Mouse (Mus musculus): Measurements from ENCODE around the gene Espl1. TPM values are rescaled to one million over a fixed set of nuclear protein-coding genes. Genes with fewer than 3 reads are reported as not detected.

Espl1 gene
- total and polyA plus RNA-seq, 3 experiments: 49.8 to 142 (median 94.1) TPM

- Histone ChIP-seq H3K4me3 (ENCODE audit: control insufficient read depth in 1 of 2, insufficient read depth in 1 of 2, low read depth in 2 of 2, low read length in 2 of 2) (no peak overlapping the region), H3K4me1 (ENCODE audit: control insufficient read depth in 1 of 2, insufficient read depth in 2 of 2, low read length in 2 of 2) (peaks cover 4 to 21% of the 10 kb centered on the region in 2 experiments), H3K9ac (ENCODE audit: control insufficient read depth, low read depth, low read length, poor library complexity, severe bottlenecking) (no peak overlapping the region), H3K9me3 (replicated peaks; ENCODE audit: insufficient read depth, low read length) (no peaks in the 10 kb centered on the region), H3K27ac (ENCODE audit: control insufficient read depth, low read depth, low read length) (no peak overlapping the region), H3K27me3 (ENCODE audit: control insufficient read depth in 1 of 2, insufficient read depth in 2 of 2, low read length in 2 of 2) (no peaks in the 10 kb centered on the region), H3K79me2 (ENCODE audit: control insufficient read depth, insufficient read depth, low read length, poor library complexity) (no peaks in the 10 kb centered on the region), H3K36me3 (ENCODE audit: control insufficient read depth in 1 of 2, insufficient read depth in 2 of 2, low read length in 2 of 2) (peaks cover 0 to 18% of the 10 kb centered on the region in 2 experiments; a peak in 2 of 4 replicates)
- DNase-seq (ENCODE audit: low read depth, low spot score): peak; percentile 89
- TF ChIP-seq GATA1 (IDR thresholded peaks at IDR 0.05; ENCODE audit: low read depth, low read length) (no peak), MYC (IDR thresholded peaks at IDR 0.05; ENCODE audit: low read depth, low read length) (peak; percentile 90), CTCF (IDR thresholded peaks at IDR 0.05 in 2 of 3, conservative IDR thresholded peaks at IDR 0.05 in 1 of 3; ENCODE audit: control insufficient read depth in 1 of 3, insufficient read depth in 1 of 3, low read depth in 2 of 3, low read length in 3 of 3, poor library complexity in 1 of 3, severe bottlenecking in 1 of 3) (peak; percentile 49 to 89 (median 60)), TAL1 (IDR thresholded peaks at IDR 0.05; ENCODE audit: low read length) (no peak), EP300 (IDR thresholded peaks at IDR 0.05; ENCODE audit: low read depth in 1 of 2, low read length in 2 of 2) (no peak), MAX (IDR thresholded peaks at IDR 0.05; ENCODE audit: low read length) (0 out of 2 replicates have a peak, but pooled peaks have one; percentile 14), ELF1 (IDR thresholded peaks at IDR 0.05; ENCODE audit: low read depth, low read length) (no peak), POLR2A (IDR thresholded peaks at IDR 0.05; ENCODE audit: control insufficient read depth in 1 of 2, insufficient read depth in 1 of 2, low read depth in 1 of 2, low read length in 2 of 2, poor library complexity in 1 of 2) (no peak), ZNF384 (IDR thresholded peaks at IDR 0.05; ENCODE audit: low read depth, low read length) (peak; percentile 87), CHD1 (IDR thresholded peaks at IDR 0.05; ENCODE audit: low read depth, low read length) (no peak), TBP (IDR thresholded peaks at IDR 0.05; ENCODE audit: low read depth, low read length) (no peak), CHD2 (IDR thresholded peaks at IDR 0.05; ENCODE audit: low read length) (no peak), ZC3H11A (IDR thresholded peaks at IDR 0.05; ENCODE audit: low read depth, low read length) (peak; percentile 85), MAZ (IDR thresholded peaks at IDR 0.05; ENCODE audit: low read depth, low read length) (no peak), ZKSCAN1 (IDR thresholded peaks at IDR 0.05; ENCODE audit: low read depth, low read length) (0 out of 2 replicates have a peak, but pooled peaks have one; percentile 65), USF1 (IDR thresholded peaks at IDR 0.05; ENCODE audit: low read depth, low read length) (no peak), POLR2AphosphoS5 (IDR thresholded peaks at IDR 0.05; ENCODE audit: borderline replicate concordance, low read depth, low read length) (no peak), MYB (IDR thresholded peaks at IDR 0.05; ENCODE audit: low read depth, low read length) (no peak), E2F4 (IDR thresholded peaks at IDR 0.05; ENCODE audit: borderline replicate concordance, low read depth, low read length) (no peak), POLR2AphosphoS2 (IDR thresholded peaks at IDR 0.05; ENCODE audit: low read length) (no peak), SIN3A (IDR thresholded peaks at IDR 0.05; ENCODE audit: low read length) (peak; percentile 77), KAT2A (conservative IDR thresholded peaks at IDR 0.05; ENCODE audit: low read depth, low read length) (no peak), HCFC1 (IDR thresholded peaks at IDR 0.05; ENCODE audit: low read depth, low read length) (no peak), UBTF (IDR thresholded peaks at IDR 0.05; ENCODE audit: borderline replicate concordance, insufficient read depth, low read depth, low read length) (no peak), BHLHE40 (IDR thresholded peaks at IDR 0.05; ENCODE audit: borderline replicate concordance, low read depth, low read length) (0 out of 2 replicates have a peak, but pooled peaks have one; percentile 7), NRF1 (IDR thresholded peaks at IDR 0.05; ENCODE audit: insufficient read depth, low read depth, low read length, poor library complexity, severe bottlenecking) (no peak), USF2 (IDR thresholded peaks at IDR 0.05; ENCODE audit: borderline replicate concordance in 1 of 2, insufficient read depth in 1 of 2, low read depth in 1 of 2, low read length in 2 of 2) (no peak), JUND (IDR thresholded peaks at IDR 0.05; ENCODE audit: low read depth, low read length) (no peak), RCOR1 (IDR thresholded peaks at IDR 0.05; ENCODE audit: low read depth, low read length) (0 out of 2 replicates have a peak, but pooled peaks have one; percentile 24), TCF12 (IDR thresholded peaks at IDR 0.05; ENCODE audit: low read depth, low read length) (no peak), ETS1 (IDR thresholded peaks at IDR 0.05; ENCODE audit: low read depth, low read length) (no peak), ZMIZ1 (IDR thresholded peaks at IDR 0.05; ENCODE audit: low read depth, low read length) (no peak), RAD21 (IDR thresholded peaks at IDR 0.05; ENCODE audit: low read depth, low read length) (peak; percentile 95), SMC3 (IDR thresholded peaks at IDR 0.05; ENCODE audit: low read depth, low read length) (peak; percentile 85), MAFK (IDR thresholded peaks at IDR 0.05; ENCODE audit: borderline replicate concordance, low read depth, low read length) (no peak), NELFE (IDR thresholded peaks at IDR 0.05; ENCODE audit: low read depth, low read length) (no peak), MXI1 (IDR thresholded peaks at IDR 0.05; ENCODE audit: low read depth, low read length) (no peak), GABPA (IDR thresholded peaks at IDR 0.05; ENCODE audit: low read depth, low read length) (no peak)
Measured at GRCm38 (mm10) chr15:102287395-102287794, 8.7 kb upstream of the Espl1 start.

All from MEL (cell line).